Mouse (Mus musculus) limb, embryonic 13.5 days (tissue): ENCODE data around the gene Anks1b. TPM values are rescaled to one million over a fixed set of nuclear protein-coding genes. Genes with fewer than 3 reads are reported as not detected.

Experiments
- ATAC-seq: fragments of 200-750 bp; cut with Nextera tagmentation; 2 replicates; pipeline ENCODE4 v1.8.0; 2017; ENCODE audit warnings: low read depth, moderate number of reproducible peaks, moderate TSS enrichment; ENCODE audit not compliant: low FRiP score
- H3K27ac ChIP-seq: fragments of 300-500 bp; sonication (generic); 2 replicates; pipeline ENCODE4 v1.5.1; 2015; ENCODE audit warnings: inconsistent platforms, mild to moderate bottlenecking, moderate library complexity
- H3K27me3 ChIP-seq: fragments of 300-500 bp; sonication (generic); 2 replicates; pipeline ENCODE4 v1.6.1; 2015; ENCODE audit warnings: mild to moderate bottlenecking, inconsistent platforms
- H3K36me3 ChIP-seq: fragments of 300-500 bp; sonication (generic); 2 replicates; pipeline ENCODE4 v1.6.1; 2015; ENCODE audit warnings: inconsistent platforms, mild to moderate bottlenecking, moderate library complexity
- H3K4me1 ChIP-seq: fragments of 300-500 bp; sonication (generic); 2 replicates; pipeline ENCODE4 v1.6.1; 2015; ENCODE audit warnings: inconsistent platforms
- H3K4me2 ChIP-seq: fragments of 300-500 bp; sonication (generic); replicated peaks from 2 replicates; pipeline ENCODE4 v1.6.1; 2015; ENCODE audit warnings: inconsistent platforms, mild to moderate bottlenecking, moderate library complexity
- H3K4me3 ChIP-seq: fragments of 300-500 bp; sonication (generic); 2 replicates; pipeline ENCODE4 v1.5.1; 2015; ENCODE audit warnings: moderate library complexity, mild to moderate bottlenecking, inconsistent platforms
- H3K9ac ChIP-seq: fragments of 300-500 bp; sonication (generic); 2 replicates; pipeline ENCODE4 v1.6.1; 2015; ENCODE audit warnings: mild to moderate bottlenecking, inconsistent platforms
- H3K9me3 ChIP-seq: fragments of 300-500 bp; sonication (generic); 2 replicates; pipeline ENCODE4 v1.6.1; 2016; ENCODE audit warnings: inconsistent platforms
- WGBS: fragments of 180-500 bp; shearing (Covaris S2); methylation state at CpG from one replicate; pipeline ENCODE4 v1.1.7; 2015; 5-methylcytosine and 5-hydroxymethylcytosine counted together
- polyA plus RNA-seq: library from polyadenylated mRNA; unstranded; fragments of >200 nt; fragmentation: Nextera tagmentation; extraction: Ambion mirVana; gene quantifications from 2 replicates; pipeline ENCODE4 v1.2.1, GENCODE M21; 2015

Gene Anks1b
- polyA plus RNA-seq, 1 experiment from 2014 or later, result 2.9 TPM

DNA sequence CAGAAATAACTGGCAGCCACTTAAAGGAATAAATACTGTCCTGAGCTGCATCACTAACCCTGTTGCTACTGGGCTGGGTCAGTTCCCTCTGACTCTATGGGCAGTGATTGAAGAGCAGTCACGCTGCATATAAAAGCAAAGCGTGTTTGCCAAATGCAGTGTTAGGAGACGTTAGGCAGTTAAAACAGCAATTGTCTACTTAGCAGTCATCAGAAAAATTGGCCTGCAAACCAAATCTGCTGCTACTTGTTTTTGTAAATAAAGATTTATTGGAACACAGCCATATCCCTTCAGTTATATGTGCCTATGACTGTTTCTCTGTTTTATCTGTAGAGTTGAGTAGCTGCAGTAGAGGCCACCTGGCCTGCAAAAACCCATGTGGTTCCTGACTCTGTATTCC lies 347.2 kb downstream of the Anks1b start:
- no peaks in the 10 kb centered on the region for H3K9me3 ChIP-seq
- H3K4me1 ChIP-seq, result no peaks in the 10 kb centered on the region
- no peak overlapping the region for H3K4me3 ChIP-seq
- 66% methylated on average over 3 of the region's 3 CpGs for WGBS
- no peak overlapping the region for H3K4me2 ChIP-seq
- H3K9ac ChIP-seq, result no peak overlapping the region
- H3K27ac ChIP-seq, result no peak overlapping the region
- no peaks in the 10 kb centered on the region for H3K27me3 ChIP-seq
- no peak for ATAC-seq
- H3K36me3 ChIP-seq, result no peaks in the 10 kb centered on the region

DNA sequence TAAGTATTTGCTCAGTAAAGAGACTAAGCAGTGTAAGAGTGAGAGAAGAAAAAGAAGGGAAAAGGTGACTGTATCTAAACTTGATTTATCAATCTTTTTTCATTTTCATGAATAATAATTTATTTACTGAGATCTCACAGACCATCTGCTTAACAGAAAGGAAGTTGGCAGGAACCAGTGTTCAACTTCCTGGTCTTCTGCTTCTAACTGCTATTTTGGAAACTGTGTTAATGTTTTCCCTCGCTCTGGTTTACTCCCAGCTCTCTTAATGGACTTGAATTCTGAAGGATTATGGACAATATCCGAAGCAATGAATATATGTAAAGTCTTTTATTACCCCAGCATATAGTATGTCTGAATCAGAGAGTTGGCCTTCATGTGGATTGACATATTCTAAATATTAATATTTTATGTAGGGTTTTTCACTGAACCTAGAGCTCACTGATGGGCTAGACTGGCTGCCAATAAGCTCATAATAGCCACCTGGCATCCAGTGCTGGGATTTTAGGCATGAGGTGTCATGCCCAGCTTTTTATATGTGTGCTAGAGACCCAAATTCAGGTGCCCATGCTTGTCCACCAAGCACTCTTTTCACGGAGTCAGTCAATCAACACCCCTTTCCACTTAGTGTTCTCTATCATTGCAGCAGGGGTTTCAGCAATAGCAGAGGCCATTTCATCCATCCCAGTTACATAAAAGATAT lies 349.6 kb downstream of the Anks1b start:
- Histone ChIP-seq H3K4me1 (no peaks in the 10 kb centered on the region), H3K4me3 (no peak overlapping the region), H3K9me3 (no peaks in the 10 kb centered on the region), H3K4me2 (no peak overlapping the region), H3K36me3 (no peaks in the 10 kb centered on the region), H3K9ac (no peak overlapping the region), H3K27me3 (no peaks in the 10 kb centered on the region), H3K27ac (no peak overlapping the region)
- ATAC-seq, result no peak
- 78% methylated on average over 3 of the region's 3 CpGs for WGBS

DNA sequence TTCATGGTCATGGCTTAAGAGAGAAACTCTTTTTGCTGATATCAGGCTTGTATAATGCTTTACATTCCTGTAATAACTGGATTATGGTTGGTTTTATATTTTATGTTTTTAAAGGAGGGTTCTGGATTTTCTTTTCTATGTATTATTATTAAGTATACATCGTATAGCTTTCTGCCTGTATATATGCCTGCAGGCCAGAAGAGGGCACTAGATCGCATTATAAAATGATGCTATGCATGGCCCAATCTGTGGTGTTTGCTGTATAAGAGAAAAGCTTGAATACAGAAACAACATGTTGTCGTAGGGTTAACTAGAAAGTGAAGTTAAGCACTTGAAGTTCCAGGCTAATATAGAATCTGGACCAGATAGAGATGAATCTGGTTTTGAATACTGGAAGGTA lies 362.0 kb downstream of the Anks1b start:
- H3K27ac ChIP-seq, result no peak overlapping the region
- no peak overlapping the region for H3K4me3 ChIP-seq
- H3K36me3 ChIP-seq, result no peaks in the 10 kb centered on the region
- H3K27me3 ChIP-seq, result no peaks in the 10 kb centered on the region
- no peak overlapping the region for H3K4me2 ChIP-seq
- no peak overlapping the region for H3K9ac ChIP-seq
- no peaks in the 10 kb centered on the region for H3K4me1 ChIP-seq
- 68% methylated on average over 3 of the region's 3 CpGs for WGBS
- no peak for ATAC-seq
- 0 out of 2 replicates have a peak, but pooled peaks cover 4% of the 10 kb centered on the region for H3K9me3 ChIP-seq

DNA sequence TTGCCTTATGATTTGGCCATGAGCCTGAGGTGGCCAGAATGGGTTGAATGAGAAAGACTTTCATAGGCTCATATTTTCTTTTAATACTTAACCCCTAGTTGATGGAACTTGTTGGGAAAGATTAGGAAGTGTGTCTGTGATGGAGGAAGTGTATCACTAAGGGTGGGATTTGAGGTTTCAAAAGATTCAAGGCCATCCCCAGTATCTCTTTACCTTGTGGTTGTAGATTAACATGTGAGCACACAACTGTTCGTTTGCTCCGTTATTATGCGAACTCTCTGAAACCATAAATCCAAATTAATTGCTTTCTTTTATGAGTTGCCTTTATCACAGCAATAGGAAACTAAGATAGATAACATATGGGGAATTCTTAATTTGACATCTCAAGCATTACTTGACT lies 364.0 kb downstream of the Anks1b start:
- no peak for ATAC-seq
- WGBS, result 77% methylated on average over 3 of the region's 3 CpGs
- 0 out of 2 replicates have a peak, but pooled peaks cover 4% of the 10 kb centered on the region for H3K9me3 ChIP-seq

DNA sequence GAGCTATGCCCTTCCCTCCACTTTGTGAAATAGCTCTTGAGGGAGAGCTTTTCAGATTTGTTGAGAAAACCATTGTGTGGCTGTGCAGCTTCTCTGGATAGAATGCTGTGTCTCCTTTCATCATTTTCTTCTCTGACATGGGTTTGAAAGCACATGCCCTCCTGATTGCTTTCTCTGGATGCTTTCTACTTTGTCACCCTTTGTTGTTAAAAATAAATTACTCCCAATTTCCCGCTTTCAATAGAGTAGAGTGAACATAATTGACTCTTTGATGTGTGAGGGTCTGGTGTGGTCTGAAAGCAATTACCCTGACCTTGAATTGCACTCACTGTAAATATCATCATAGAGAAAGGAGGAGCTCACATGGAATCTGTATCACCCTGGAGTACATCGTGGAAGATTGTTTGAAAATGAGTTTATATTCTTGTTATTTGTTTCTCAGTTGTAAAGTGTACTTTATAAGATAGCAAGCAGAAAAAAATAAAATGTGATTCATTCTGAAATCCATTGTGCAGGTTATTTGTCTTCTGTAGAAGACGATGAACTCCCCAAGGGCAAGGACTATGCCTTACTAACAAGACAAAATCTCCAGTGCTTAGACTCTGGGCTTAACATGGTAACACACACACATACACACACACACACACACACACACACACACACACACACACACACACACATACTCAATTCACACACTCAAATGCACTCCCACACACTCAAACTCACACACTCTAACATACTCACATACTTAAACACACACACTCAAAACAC lies 385.8 kb downstream of the Anks1b start:
- H3K4me1 ChIP-seq, result no peaks in the 10 kb centered on the region
- no peak overlapping the region for H3K4me3 ChIP-seq
- no peaks in the 10 kb centered on the region for H3K9me3 ChIP-seq
- H3K27ac ChIP-seq, result no peak overlapping the region
- H3K36me3 ChIP-seq, result no peaks in the 10 kb centered on the region
- H3K9ac ChIP-seq, result no peak overlapping the region
- H3K27me3 ChIP-seq, result no peaks in the 10 kb centered on the region
- H3K4me2 ChIP-seq, result no peak overlapping the region
- no peak for ATAC-seq
- 47% methylated on average over 3 of the region's 3 CpGs for WGBS

More for the DNA sequence above, 364.0 kb downstream of the Anks1b start:
- no peak overlapping the region for H3K9ac ChIP-seq
- H3K4me1 ChIP-seq, result no peaks in the 10 kb centered on the region
- H3K4me3 ChIP-seq, result no peak overlapping the region
- no peaks in the 10 kb centered on the region for H3K36me3 ChIP-seq
- no peak overlapping the region for H3K27ac ChIP-seq
- no peak overlapping the region for H3K4me2 ChIP-seq
- H3K27me3 ChIP-seq, result no peaks in the 10 kb centered on the region

DNA sequence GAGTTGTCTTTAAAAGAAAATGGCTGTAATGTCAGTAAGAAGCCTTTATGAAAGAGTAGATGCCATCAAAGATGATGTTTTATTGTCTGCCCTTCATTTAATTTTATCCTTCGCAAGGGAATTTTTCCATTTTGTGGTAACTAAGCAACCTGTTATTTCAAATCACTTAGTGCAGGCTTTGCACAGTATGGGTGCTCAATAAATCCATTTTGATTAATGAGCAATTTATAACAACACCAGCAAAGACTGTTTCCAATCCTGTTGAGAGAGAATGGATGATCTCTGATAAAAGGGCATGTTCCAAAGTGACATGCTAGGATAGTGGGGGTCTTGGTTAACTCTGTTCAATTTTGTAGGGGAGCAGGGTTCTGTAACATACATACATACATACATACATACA lies 398.0 kb downstream of the Anks1b start:
- no peaks in the 10 kb centered on the region for H3K9me3 ChIP-seq
- H3K4me1 ChIP-seq, result no peaks in the 10 kb centered on the region
- H3K27ac ChIP-seq, result no peak overlapping the region
- H3K27me3 ChIP-seq, result no peaks in the 10 kb centered on the region
- no peak overlapping the region for H3K4me2 ChIP-seq
- 88% methylated on average over 1 of the region's 1 CpGs for WGBS
- no peak for ATAC-seq
- no peak overlapping the region for H3K9ac ChIP-seq
- no peaks in the 10 kb centered on the region for H3K36me3 ChIP-seq
- no peak overlapping the region for H3K4me3 ChIP-seq

DNA sequence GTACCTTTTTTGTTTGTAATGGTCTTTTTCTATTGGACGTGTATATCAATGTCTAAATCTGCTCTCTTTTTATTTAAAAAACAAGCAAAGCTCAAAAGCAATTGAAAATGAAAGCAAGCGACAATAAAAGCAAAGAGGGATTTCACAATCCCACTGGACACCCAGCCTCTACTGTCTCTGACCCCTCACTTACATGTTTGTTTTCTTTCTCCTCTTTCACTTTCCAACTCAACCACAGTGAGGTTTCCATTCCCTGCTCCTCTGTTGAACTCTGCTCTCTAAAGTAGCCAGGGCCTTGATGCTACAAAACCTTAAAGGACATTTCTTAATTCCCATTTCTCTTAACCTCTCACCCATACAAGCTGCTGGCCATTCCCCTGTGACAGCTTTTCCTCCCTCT lies 400.0 kb downstream of the Anks1b start:
- 84% methylated on average over 2 of the region's 2 CpGs for WGBS
- Histone ChIP-seq H3K4me2 (no peak overlapping the region), H3K27me3 (no peaks in the 10 kb centered on the region), H3K4me3 (no peak overlapping the region), H3K4me1 (no peaks in the 10 kb centered on the region), H3K9ac (no peak overlapping the region), H3K27ac (no peak overlapping the region), H3K36me3 (no peaks in the 10 kb centered on the region), H3K9me3 (no peaks in the 10 kb centered on the region)
- ATAC-seq, result no peak

DNA sequence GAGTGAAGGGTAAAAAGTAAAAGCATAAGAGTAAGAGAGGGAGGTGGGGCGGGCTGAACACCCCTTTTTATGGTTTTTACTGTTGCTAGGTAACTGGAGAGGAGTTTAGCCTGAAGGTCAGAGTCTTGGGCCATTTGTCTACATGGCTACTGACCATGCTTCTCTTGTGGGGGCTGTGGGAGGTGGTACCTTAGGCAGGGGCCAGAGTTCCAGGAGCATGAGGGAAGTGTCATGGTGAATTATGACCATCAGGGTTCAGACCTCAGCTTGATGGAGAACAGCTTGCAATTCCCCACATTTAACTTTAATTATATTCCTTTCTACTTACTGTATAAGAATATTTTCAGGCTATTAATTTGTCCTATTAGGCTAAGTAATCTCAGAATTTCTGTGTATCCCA lies 413.3 kb downstream of the Anks1b start:
- H3K36me3 ChIP-seq, result no peaks in the 10 kb centered on the region
- H3K4me3 ChIP-seq, result no peak overlapping the region
- ATAC-seq, result no peak

DNA sequence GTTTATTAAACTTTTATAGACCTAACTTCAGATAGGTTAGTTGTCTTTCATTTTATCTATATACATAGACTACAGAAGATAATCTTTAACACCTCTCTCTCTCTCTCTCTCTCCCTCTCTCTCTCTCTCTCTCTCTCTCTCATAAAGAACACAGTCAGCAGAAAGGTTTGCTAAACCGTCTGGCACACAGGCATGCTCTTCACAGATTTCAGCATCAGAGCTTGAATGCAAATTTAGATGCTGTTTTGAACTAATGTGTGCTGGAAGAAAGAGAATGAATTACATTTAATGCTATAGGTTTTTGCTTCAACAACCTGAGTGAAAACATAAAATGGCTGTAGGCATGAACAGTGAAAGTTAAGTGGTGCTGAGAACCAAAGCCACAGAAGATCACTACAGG lies 429.9 kb downstream of the Anks1b start:
- Histone ChIP-seq H3K27me3 (no peaks in the 10 kb centered on the region), H3K36me3 (no peaks in the 10 kb centered on the region), H3K4me2 (no peak overlapping the region), H3K9ac (no peak overlapping the region), H3K27ac (no peak overlapping the region), H3K4me3 (no peak overlapping the region), H3K4me1 (peaks cover 7% of the 10 kb centered on the region; the same call in 1 of the 2 replicates), H3K9me3 (no peaks in the 10 kb centered on the region)
- no peak for ATAC-seq
- WGBS, result 59% methylated on average over 1 of the region's 1 CpGs

More for the DNA sequence above, 413.3 kb downstream of the Anks1b start:
- H3K27me3 ChIP-seq, result no peaks in the 10 kb centered on the region
- H3K4me1 ChIP-seq, result no peaks in the 10 kb centered on the region
- no peak overlapping the region for H3K4me2 ChIP-seq
- H3K9me3 ChIP-seq, result no peaks in the 10 kb centered on the region
- no peak overlapping the region for H3K9ac ChIP-seq
- H3K27ac ChIP-seq, result no peak overlapping the region
- 41% methylated on average over 1 of the region's 1 CpGs for WGBS

DNA sequence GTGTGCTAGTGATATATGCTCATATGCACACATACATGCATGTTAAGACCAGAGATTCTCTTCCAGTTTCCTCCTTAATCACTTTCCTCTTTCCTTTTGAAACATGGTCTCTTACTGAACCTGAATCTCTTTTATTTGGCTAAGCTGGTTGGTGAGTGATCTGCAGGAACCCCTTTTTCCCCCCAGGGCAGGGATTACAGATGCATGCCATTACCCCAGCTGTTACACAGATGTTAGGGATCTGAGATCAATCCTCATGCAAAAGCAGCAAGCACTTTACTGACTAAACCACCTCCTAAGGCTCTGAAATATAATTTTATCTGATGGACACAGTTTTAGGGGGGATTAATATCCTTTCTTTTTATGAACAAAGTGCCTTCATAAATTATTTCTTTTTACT lies 432.8 kb downstream of the Anks1b start:
- no peaks in the 10 kb centered on the region for H3K36me3 ChIP-seq
- H3K9me3 ChIP-seq, result no peaks in the 10 kb centered on the region
- peaks cover 7% of the 10 kb centered on the region; the same call in 1 of the 2 replicates for H3K4me1 ChIP-seq
- ATAC-seq, result no peak
- H3K4me2 ChIP-seq, result no peak overlapping the region
- no peak overlapping the region for H3K4me3 ChIP-seq
- H3K9ac ChIP-seq, result no peak overlapping the region
- no peak overlapping the region for H3K27ac ChIP-seq
- no peaks in the 10 kb centered on the region for H3K27me3 ChIP-seq

DNA sequence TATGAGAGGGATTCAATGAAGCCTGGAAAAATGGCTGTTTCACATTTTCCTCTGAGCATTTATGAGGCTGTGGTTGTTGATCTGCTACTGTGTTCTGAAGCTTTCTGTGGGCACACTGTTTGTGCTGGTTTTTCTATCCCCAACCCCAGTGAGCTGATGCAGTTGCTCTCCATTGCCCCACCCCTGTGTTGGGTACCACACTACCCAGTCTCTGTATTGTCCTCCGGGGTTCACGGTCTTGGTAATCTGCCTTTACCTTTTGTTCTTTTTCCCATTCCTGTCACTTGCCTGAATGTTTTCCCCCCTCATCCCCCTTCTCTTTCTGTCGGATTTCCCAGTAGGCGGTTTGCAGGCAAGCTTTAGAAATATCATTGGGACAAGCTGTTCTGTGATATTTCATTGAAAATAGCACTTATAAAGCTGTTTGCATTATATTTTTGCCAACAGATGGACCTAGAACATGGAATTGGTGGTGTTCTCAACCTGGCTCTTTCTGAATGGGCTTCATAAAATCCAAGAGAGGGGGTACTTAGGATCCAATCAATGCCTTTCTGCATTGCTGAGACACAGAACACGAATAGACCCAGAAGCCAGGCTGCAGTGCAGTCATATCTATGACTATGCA lies 434.7 kb downstream of the Anks1b start:
- H3K9ac ChIP-seq, result no peak overlapping the region
- no peak overlapping the region for H3K27ac ChIP-seq
- 75% methylated on average over 5 of the region's 5 CpGs for WGBS
- H3K27me3 ChIP-seq, result no peaks in the 10 kb centered on the region
- no peak overlapping the region for H3K4me3 ChIP-seq
- no peaks in the 10 kb centered on the region for H3K36me3 ChIP-seq
- H3K4me1 ChIP-seq, result peaks cover 7% of the 10 kb centered on the region; the same call in 1 of the 2 replicates
- H3K4me2 ChIP-seq, result no peak overlapping the region
- H3K9me3 ChIP-seq, result no peaks in the 10 kb centered on the region
- ATAC-seq, result no peak

DNA sequence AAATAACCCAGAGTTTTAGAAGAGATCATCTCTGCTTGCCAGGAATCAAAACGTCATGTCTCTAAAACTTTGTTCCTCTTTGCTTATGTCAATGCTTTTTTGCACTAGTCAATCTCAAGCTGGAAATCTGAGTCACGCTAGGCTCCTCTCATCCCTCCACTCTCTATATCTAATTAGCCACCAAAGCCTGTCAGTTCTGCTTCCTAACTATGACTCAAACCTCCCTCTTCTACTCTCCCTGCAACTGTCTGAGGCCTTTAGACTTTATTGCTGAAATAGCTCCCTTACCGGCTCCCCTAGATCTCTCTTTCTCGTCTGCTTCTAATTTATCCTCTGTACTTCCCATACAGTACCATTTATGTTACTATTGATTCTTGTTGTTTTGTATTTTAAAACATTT lies 456.5 kb downstream of the Anks1b start:
- H3K9me3 ChIP-seq, result no peaks in the 10 kb centered on the region
- H3K36me3 ChIP-seq, result no peaks in the 10 kb centered on the region
- H3K4me3 ChIP-seq, result no peak overlapping the region
- H3K4me1 ChIP-seq, result no peaks in the 10 kb centered on the region
- ATAC-seq, result no peak
- no peak overlapping the region for H3K4me2 ChIP-seq
- H3K9ac ChIP-seq, result no peak overlapping the region
- no peak overlapping the region for H3K27ac ChIP-seq
- no peaks in the 10 kb centered on the region for H3K27me3 ChIP-seq
- 79% methylated on average over 4 of the region's 4 CpGs for WGBS
